In the genomic region with DNA sequence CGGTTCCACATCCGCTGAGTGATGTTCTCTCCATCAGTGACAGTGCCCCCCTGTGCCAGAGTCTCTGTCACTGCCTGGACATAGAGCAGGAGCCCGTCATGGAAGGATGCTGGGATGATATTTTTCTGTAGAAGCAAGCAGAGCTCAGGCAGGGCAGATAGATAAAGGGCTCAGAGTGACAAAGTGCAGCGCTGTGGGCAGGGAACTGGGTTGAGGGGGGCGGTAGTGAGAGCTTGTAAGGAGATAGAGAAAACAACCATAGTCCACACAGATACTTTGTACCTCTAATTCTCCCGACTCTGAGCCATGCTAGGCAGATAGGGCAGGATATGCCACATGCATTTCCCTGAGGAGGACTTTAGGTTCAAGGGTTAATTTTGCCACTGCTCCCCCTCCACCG, we compare ENCODE assay signal across 22 mouse cellular contexts. TPM values are rescaled to one million over a fixed set of nuclear protein-coding genes. Genes with fewer than 3 reads are reported as not detected.
DNase-seq lines count a peak whose midpoint lies in the region; ATAC-seq lines count a peak whose summit lies in the region.
"Had no signal": no experiment of that assay in that cellular context is flagged by ENCODE, and none has a peak within 500 bp of the region (broad histone marks: within the 10 kb centered on the region; RNA-seq: fewer than 3 reads in every experiment).

No protein-coding gene starts in this region.

- H3K4me1 ChIP-seq in heart, embryonic 13.5 days, result peaks cover 26% of the 10 kb centered on the region
- H3K4me1 ChIP-seq in kidney, embryonic 16.5 days (ENCODE audit: insufficient read depth, low read length), result peaks cover 5% of the 10 kb centered on the region
- H3K4me1 ChIP-seq in lung, embryonic 16.5 days (replicated peaks; ENCODE audit: control insufficient read depth, insufficient read depth, low read length), result peaks cover 8% of the 10 kb centered on the region

- H3K9me3 ChIP-seq in heart, embryonic 13.5 days, result no peaks in the 10 kb centered on the region
- no peaks in the 10 kb centered on the region for H3K9me3 ChIP-seq in kidney, embryonic 16.5 days (ENCODE audit: low read length)
- H3K9me3 ChIP-seq in lung, embryonic 16.5 days (ENCODE audit: control insufficient read depth, low read length), result no peaks in the 10 kb centered on the region
- H3K9me3 ChIP-seq: limb, embryonic 13.5 days; midbrain, embryonic 12.5 days; neural tube, embryonic 13.5 days; stomach, embryonic 15.5 days had no signal

- no peaks in the 10 kb centered on the region for H3K36me3 ChIP-seq in heart, embryonic 13.5 days
- no peaks in the 10 kb centered on the region for H3K36me3 ChIP-seq in kidney, embryonic 16.5 days (ENCODE audit: insufficient read depth, low read length)
- H3K36me3 ChIP-seq in lung, embryonic 16.5 days (ENCODE audit: control insufficient read depth, insufficient read depth, low read length), result no peaks in the 10 kb centered on the region
- H3K36me3 ChIP-seq: limb, embryonic 13.5 days; midbrain, embryonic 12.5 days; neural tube, embryonic 13.5 days; stomach, embryonic 15.5 days had no signal

- H3K4me2 ChIP-seq in heart, embryonic 13.5 days, result peak overlapping the region; percentile 97
- H3K4me2 ChIP-seq in kidney, embryonic 16.5 days (replicated peaks; ENCODE audit: low read depth, low read length), result peak overlapping the region; percentile 80
- H3K4me2 ChIP-seq in lung, embryonic 16.5 days (ENCODE audit: low read depth, low read length), result peak overlapping the region; percentile 93
- H3K4me2 ChIP-seq: limb, embryonic 13.5 days; midbrain, embryonic 12.5 days; neural tube, embryonic 13.5 days; stomach, embryonic 15.5 days had no signal

- peak; percentile 12 for DNase-seq in embryo, embryonic 10 days (ENCODE audit: low spot score)
- DNase-seq in embryo, embryonic 9.5 days (ENCODE audit: extremely low spot score), result no peak
- no peak for DNase-seq in heart, postnatal 4 days
- no peak for DNase-seq in kidney, postnatal 36 days
- no peak for DNase-seq in lung, postnatal 10 days
- DNase-seq: cerebellum, postnatal 10 days; forebrain, postnatal 0 days; heart, postnatal 14 days; kidney, adult 9 months; layer of hippocampus, adult 9-11 months; spleen, adult 18-20 months; thymus, adult 2 months had no signal

- peak overlapping the region; percentile 62 for H3K9ac ChIP-seq in heart, embryonic 13.5 days
- no peak overlapping the region for H3K9ac ChIP-seq in kidney, embryonic 16.5 days (replicated peaks; ENCODE audit: low read length)
- H3K9ac ChIP-seq in lung, embryonic 16.5 days (ENCODE audit: low read length), result peak overlapping the region; percentile 40; the same call in 1 of the 2 replicates
- H3K9ac ChIP-seq: forebrain, postnatal 0 days; limb, embryonic 13.5 days; midbrain, embryonic 12.5 days; neural tube, embryonic 13.5 days; stomach, embryonic 15.5 days had no signal

- 19% methylated on average over 7 of the region's 7 CpGs for WGBS in heart, embryonic 13.5 days
- 37% methylated on average over 7 of the region's 7 CpGs for WGBS in kidney, embryonic 16.5 days
- WGBS in lung, embryonic 16.5 days, result 34% methylated on average over 7 of the region's 7 CpGs

- H3K27me3 ChIP-seq in heart, embryonic 13.5 days (replicated peaks), result peaks cover 43% of the 10 kb centered on the region
- H3K27me3 ChIP-seq in kidney, embryonic 16.5 days (ENCODE audit: insufficient read depth, low read length), result peaks cover 29% of the 10 kb centered on the region
- H3K27me3 ChIP-seq in lung, embryonic 16.5 days (ENCODE audit: control insufficient read depth, insufficient read depth, low read depth, low read length), result peaks cover 7% of the 10 kb centered on the region

- no peak for ATAC-seq in heart, embryonic 13.5 days (ENCODE audit: extremely low read depth, insufficient number of reproducible peaks, low FRiP score, low TSS enrichment)
- no peak for ATAC-seq in kidney, embryonic 16.5 days (ENCODE audit: low FRiP score, low TSS enrichment)
- ATAC-seq in lung, embryonic 16.5 days (ENCODE audit: low read depth), result no peak
- ATAC-seq: forebrain, postnatal 0 days; hindbrain, embryonic 16.5 days had no signal

- no peak overlapping the region for H3K27ac ChIP-seq in heart, embryonic 13.5 days (replicated peaks)
- no peak overlapping the region for H3K27ac ChIP-seq in kidney, embryonic 16.5 days (ENCODE audit: low read length)
- H3K27ac ChIP-seq in lung, embryonic 16.5 days (ENCODE audit: low read length), result no peak overlapping the region
- H3K27ac ChIP-seq: limb, embryonic 13.5 days; macrophage; midbrain, embryonic 12.5 days; neural tube, embryonic 13.5 days; stomach, embryonic 15.5 days had no signal

- peak overlapping the region; percentile 23 for H3K4me3 ChIP-seq in heart, embryonic 13.5 days
- peak overlapping the region; percentile 68 for H3K4me3 ChIP-seq in kidney, embryonic 16.5 days (ENCODE audit: low read length)
- peak overlapping the region; percentile 75 for H3K4me3 ChIP-seq in lung, embryonic 16.5 days (ENCODE audit: low read length)
- H3K4me3 ChIP-seq: limb, embryonic 13.5 days; midbrain, embryonic 12.5 days; neural tube, embryonic 13.5 days; stomach, embryonic 15.5 days had no signal

RNA-seq across cellular contexts. Expression of gene Npr1, which starts 3.1 kb away (rescaled TPM):
- polyA plus RNA-seq in heart, embryonic 13.5 days (2015; fragmentation: Nextera tagmentation; extraction: Ambion mirVana), result 9.7 and 11.4 TPM in 2 replicates
- 10 to 100 TPM; 30.4 to 33.0 TPM for total RNA-seq in heart, postnatal 4 days (2021)
- polyA plus RNA-seq in kidney, embryonic 16.5 days (2015; fragmentation: Nextera tagmentation; extraction: Ambion mirVana), result 20.0 and 20.5 TPM in 2 replicates
- 24.3 and 25.0 TPM in 2 replicates for polyA plus RNA-seq in lung, embryonic 16.5 days (2015; fragmentation: Nextera tagmentation; extraction: Ambion mirVana)
- total RNA-seq: MEL had no signal

RNA-seq across cellular contexts. Expression of gene Ilf2, which starts 13.3 kb away (rescaled TPM):
- 116 and 125 TPM in 2 replicates for polyA plus RNA-seq in heart, embryonic 13.5 days (2015; fragmentation: Nextera tagmentation; extraction: Ambion mirVana)
- total RNA-seq in heart, postnatal 4 days (2021), result 10 to 100 TPM; 69.0 to 74.2 TPM
- polyA plus RNA-seq in kidney, embryonic 16.5 days (2015; fragmentation: Nextera tagmentation; extraction: Ambion mirVana), result 219 and 223 TPM in 2 replicates
- 171 and 189 TPM in 2 replicates for polyA plus RNA-seq in lung, embryonic 16.5 days (2015; fragmentation: Nextera tagmentation; extraction: Ambion mirVana)

RNA-seq across cellular contexts. Expression of gene Snapin, which starts 28.3 kb away (rescaled TPM):
- polyA plus RNA-seq in heart, embryonic 13.5 days (2015; fragmentation: Nextera tagmentation; extraction: Ambion mirVana), result 72.8 and 74.7 TPM in 2 replicates
- total RNA-seq in heart, postnatal 4 days (2021), result 10 to 100 TPM; 50.0 to 58.0 TPM
- 73.9 and 80.1 TPM in 2 replicates for polyA plus RNA-seq in kidney, embryonic 16.5 days (2015; fragmentation: Nextera tagmentation; extraction: Ambion mirVana)
- polyA plus RNA-seq in lung, embryonic 16.5 days (2015; fragmentation: Nextera tagmentation; extraction: Ambion mirVana), result 86.4 and 88.5 TPM in 2 replicates

RNA-seq across cellular contexts. Expression of gene Ints3, which starts 29.2 kb away (rescaled TPM):
- 17.5 and 19.8 TPM in 2 replicates for polyA plus RNA-seq in heart, embryonic 13.5 days (2015; fragmentation: Nextera tagmentation; extraction: Ambion mirVana)
- 10 to 100 TPM; 24.1 to 28.6 TPM for total RNA-seq in heart, postnatal 4 days (2021)
- 32.7 and 33.3 TPM in 2 replicates for polyA plus RNA-seq in kidney, embryonic 16.5 days (2015; fragmentation: Nextera tagmentation; extraction: Ambion mirVana)
- polyA plus RNA-seq in lung, embryonic 16.5 days (2015; fragmentation: Nextera tagmentation; extraction: Ambion mirVana), result 28.7 and 28.8 TPM in 2 replicates

RNA-seq across cellular contexts. Expression of gene Chtop, which starts 46.7 kb away (rescaled TPM):
- 92.0 and 98.5 TPM in 2 replicates for polyA plus RNA-seq in heart, embryonic 13.5 days (2015; fragmentation: Nextera tagmentation; extraction: Ambion mirVana)
- 100 to 1,000 TPM; 140 to 143 TPM for total RNA-seq in heart, postnatal 4 days (2021)
- polyA plus RNA-seq in kidney, embryonic 16.5 days (2015; fragmentation: Nextera tagmentation; extraction: Ambion mirVana), result 135 and 144 TPM in 2 replicates
- polyA plus RNA-seq in lung, embryonic 16.5 days (2015; fragmentation: Nextera tagmentation; extraction: Ambion mirVana), result 118 and 125 TPM in 2 replicates

Comparison
In these comparisons a context has a peak if more than half of its experiments do, and no peak if none do; other contexts are left out.
1. H3K4me3 ChIP-seq: peak in every context shown above with its lines; median percentile 75 in lung, embryonic 16.5 days; 68 in kidney, embryonic 16.5 days; 23 in heart, embryonic 13.5 days.